Mouse (Mus musculus) cerebellum, adult 11-12 months (tissue): Measurements from ENCODE around the gene Tenm2.

ENCODE experiments used
- DNase-seq: peaks from one replicate; pipeline ENCODE4 v3.0.0; 2022

The Tenm2 gene

GRCm38 (mm10) chr11:36263840-36264239 lies 971.9 kb downstream of the Tenm2 start:
- DNase-seq = no peak

GRCm38 (mm10) chr11:36257187-36257586 lies 978.6 kb downstream of the Tenm2 start:
- DNase-seq = no peak

GRCm38 (mm10) chr11:36256747-36257146 lies 979.0 kb downstream of the Tenm2 start:
- DNase-seq = no peak

GRCm38 (mm10) chr11:36254019-36254418 lies 981.7 kb downstream of the Tenm2 start:
- no peak for DNase-seq

- DNase-seq = no peak
Observed at GRCm38 (mm10) chr11:36250111-36250510, 985.7 kb downstream of the Tenm2 start.

- DNase-seq = no peak
Observed at GRCm38 (mm10) chr11:36246152-36246551, 989.6 kb downstream of the Tenm2 start.

DNA sequence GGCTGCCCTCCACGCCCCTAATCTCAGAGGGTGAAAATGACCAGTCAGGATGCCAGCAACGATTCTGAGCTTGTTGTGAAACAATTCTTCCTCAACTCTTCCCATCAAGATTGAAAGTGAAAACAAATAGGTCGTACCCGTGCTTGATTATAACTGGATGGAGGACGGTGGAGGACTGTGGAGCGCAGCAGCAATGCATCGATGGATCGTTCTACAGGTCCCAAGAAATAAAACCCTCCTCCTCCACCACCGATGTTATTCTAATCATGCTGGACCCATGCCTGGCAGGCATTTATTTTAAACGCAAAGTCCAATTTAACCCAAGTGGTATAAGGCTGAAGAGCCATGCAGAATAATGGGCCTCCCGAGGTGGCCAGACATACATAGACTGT lies 991.3 kb downstream of the Tenm2 start:
- DNase-seq = no peak

- peak; percentile 41 for DNase-seq
Observed at GRCm38 (mm10) chr11:36243747-36244490, 991.8 kb downstream of the Tenm2 start.

GRCm38 (mm10) chr11:36238890-36239289 lies 996.9 kb downstream of the Tenm2 start:
- no peak for DNase-seq

DNA sequence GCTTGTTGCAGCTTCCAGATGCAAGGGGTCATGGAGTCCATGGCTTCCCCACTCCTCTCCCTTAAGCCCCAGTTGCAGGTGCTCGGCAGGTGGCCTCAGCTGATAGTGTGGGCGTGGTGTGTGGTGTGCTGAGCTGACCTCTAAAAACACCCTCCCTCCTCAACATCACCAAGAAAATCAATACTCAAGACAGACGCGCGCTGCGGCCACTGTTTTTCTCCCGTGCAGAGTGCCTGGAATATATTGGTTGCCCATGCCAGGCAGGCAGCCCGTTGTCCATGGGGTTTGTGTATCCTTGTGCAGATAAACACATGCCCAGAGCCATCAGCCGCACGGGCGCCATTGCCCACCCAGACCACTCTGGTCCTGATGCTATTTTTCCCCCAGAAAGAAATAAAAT lies 1007.1 kb downstream of the Tenm2 start:
- no peak for DNase-seq

- no peak for DNase-seq
Observed at GRCm38 (mm10) chr11:36228196-36228595, 1007.6 kb downstream of the Tenm2 start.

DNA sequence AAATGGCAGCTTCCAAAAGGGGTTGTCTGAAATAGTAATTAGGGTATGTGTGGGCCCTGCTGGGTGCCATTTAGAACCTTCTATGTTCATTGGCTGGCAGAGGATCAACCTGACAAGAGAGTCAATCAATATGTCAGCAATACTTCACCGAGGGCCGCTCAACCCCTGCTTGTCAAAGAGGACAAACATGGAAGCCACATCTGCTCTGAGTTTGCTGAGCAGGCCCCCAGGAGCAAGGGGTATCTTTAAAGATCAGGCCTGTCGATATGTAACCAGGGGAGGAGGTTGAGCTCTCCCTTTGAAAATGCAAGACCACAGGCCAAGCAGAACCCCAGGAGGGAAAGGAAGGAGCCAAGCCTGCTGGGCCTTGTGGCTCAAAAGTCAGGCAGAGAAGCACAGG lies 1009.7 kb downstream of the Tenm2 start:
- no peak for DNase-seq

GRCm38 (mm10) chr11:36223716-36224439 lies 1011.9 kb downstream of the Tenm2 start:
- DNase-seq = no peak

- DNase-seq = no peak
Observed at GRCm38 (mm10) chr11:36222071-36222470, 1013.7 kb downstream of the Tenm2 start.

GRCm38 (mm10) chr11:36221271-36221975 lies 1014.3 kb downstream of the Tenm2 start:
- DNase-seq = peak; percentile 83

DNA sequence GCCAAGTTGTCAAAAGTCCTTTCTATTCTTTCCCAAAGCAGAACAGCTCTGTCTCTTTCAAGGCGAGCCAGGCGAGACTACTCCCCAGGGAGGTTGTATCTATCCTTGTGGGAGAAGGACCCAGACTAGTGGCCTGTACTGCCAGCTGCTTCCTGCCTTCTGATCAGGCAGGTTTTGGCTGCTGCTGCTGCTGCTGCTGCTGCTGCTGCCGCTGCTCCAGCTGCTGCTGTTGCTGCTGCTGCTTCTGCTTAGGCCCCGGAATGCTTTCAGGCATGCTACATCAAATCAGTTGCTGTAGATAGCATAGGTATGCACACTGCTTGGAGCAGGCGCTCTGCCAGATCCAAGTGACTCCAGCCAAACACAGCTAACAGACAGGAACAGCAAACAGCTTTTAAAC lies 1015.1 kb downstream of the Tenm2 start:
- no peak for DNase-seq

- no peak for DNase-seq
Observed at GRCm38 (mm10) chr11:36219586-36219985, 1016.2 kb downstream of the Tenm2 start.

- no peak for DNase-seq
Observed at GRCm38 (mm10) chr11:36214589-36214988, 1021.2 kb downstream of the Tenm2 start.

GRCm38 (mm10) chr11:36204381-36204780 lies 1031.4 kb downstream of the Tenm2 start:
- no peak for DNase-seq

GRCm38 (mm10) chr11:36203896-36204295 lies 1031.9 kb downstream of the Tenm2 start:
- no peak for DNase-seq

GRCm38 (mm10) chr11:36194348-36194747 lies 1041.4 kb downstream of the Tenm2 start:
- DNase-seq = no peak

- no peak for DNase-seq
Observed at GRCm38 (mm10) chr11:36176106-36176505, 1059.7 kb downstream of the Tenm2 start.

DNA sequence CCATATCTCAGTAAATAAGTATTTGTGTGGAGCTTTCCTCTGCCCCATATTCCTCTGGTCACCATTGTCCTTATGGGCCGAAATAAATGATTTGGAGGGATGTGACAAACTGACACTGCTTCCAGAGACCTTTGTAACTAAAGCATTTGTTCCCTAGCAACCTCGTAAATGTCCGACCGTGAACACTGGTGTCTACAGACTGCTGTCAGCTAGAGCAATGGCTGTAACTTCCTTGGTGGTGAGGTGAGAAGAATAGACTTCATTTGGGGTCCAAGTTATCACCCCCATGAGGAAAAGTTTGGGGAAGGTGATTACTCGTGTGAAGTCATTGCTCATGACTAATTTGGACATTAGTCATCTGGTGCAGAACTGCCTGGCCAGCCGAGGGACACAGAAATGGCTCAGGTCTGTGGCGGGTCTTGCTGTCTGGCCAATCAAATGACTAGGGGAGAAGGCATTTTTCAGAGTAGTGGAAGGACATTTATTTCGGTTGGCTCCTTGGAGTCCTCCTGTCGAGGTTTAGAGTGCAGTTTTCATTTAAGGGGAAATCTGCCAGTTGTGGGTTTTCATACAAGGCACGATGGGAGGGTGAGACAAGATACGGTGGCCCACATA lies 1062.6 kb downstream of the Tenm2 start:
- no peak for DNase-seq
